Mouse (Mus musculus): Measurements from ENCODE around the gene Gm11562.

DNA sequence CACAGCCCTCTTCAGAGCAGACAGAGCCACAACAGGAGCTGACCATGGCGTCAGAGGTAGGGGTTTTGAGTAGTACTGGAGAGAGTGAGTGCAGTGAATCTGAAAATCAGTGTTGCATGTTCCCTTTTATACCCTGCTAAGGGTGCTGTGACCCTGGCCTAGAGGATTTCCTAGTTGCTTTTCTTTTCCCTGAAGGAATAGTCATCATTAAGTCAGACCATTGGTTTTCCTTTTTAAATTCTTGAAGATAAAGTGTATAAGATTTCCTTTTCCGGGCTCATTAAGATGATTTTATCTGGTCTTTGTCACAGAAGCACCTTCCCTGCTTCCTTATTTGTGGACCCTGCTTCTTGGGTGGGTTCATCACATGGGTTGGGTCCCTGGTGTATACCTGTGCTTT, 29.9 kb upstream of the Gm11562 start, which contains the start of gene Gm11555:
- TF ChIP-seq CTCF (IDR thresholded peaks at IDR 0.05; ENCODE audit: extremely low read depth, insufficient read depth, insufficient read length, insufficient replicate concordance), result no peak
- no peak for TF ChIP-seq POLR2A (IDR thresholded peaks at IDR 0.05; ENCODE audit: low read depth, low read length)

Measured in spleen, adult 2 months (tissue).